8 mouse cellular contexts compared by ENCODE assay signal in genomic region chr2:167594444-167594934, GRCm38 (mm10). TPM values are rescaled to one million over a fixed set of nuclear protein-coding genes. Genes with fewer than 3 reads are reported as not detected.
DNase-seq lines count a peak whose midpoint lies in the region; ATAC-seq lines count a peak whose summit lies in the region.

No protein-coding gene starts in this region.

- H3K4me3 ChIP-seq in forebrain, embryonic 12.5 days (replicated peaks) = no peak overlapping the region
- no peak overlapping the region for H3K4me3 ChIP-seq in forebrain, embryonic 15.5 days
- no peak overlapping the region for H3K4me3 ChIP-seq in embryonic facial prominence, embryonic 11.5 days (ENCODE audit: low read depth, low read length)
- H3K4me3 ChIP-seq in heart, embryonic 12.5 days = no peak overlapping the region

- peaks cover 31% of the 10 kb centered on the region for H3K4me1 ChIP-seq in forebrain, embryonic 12.5 days
- peaks cover 10% of the 10 kb centered on the region for H3K4me1 ChIP-seq in forebrain, embryonic 15.5 days
- H3K4me1 ChIP-seq in embryonic facial prominence, embryonic 11.5 days (ENCODE audit: control insufficient read depth, insufficient read depth, low read length) = peaks cover 13% of the 10 kb centered on the region
- peaks cover 45% of the 10 kb centered on the region for H3K4me1 ChIP-seq in heart, embryonic 12.5 days (replicated peaks)

- H3K9ac ChIP-seq in forebrain, embryonic 12.5 days = no peak overlapping the region
- no peak overlapping the region for H3K9ac ChIP-seq in forebrain, embryonic 15.5 days (replicated peaks)
- no peak overlapping the region for H3K9ac ChIP-seq in embryonic facial prominence, embryonic 11.5 days (replicated peaks; ENCODE audit: low read length)
- H3K9ac ChIP-seq in heart, embryonic 12.5 days = no peak overlapping the region

- H3K4me2 ChIP-seq in forebrain, embryonic 12.5 days = no peak overlapping the region
- no peak overlapping the region for H3K4me2 ChIP-seq in forebrain, embryonic 15.5 days (replicated peaks)
- no peak overlapping the region; the same call in 1 of the 2 replicates for H3K4me2 ChIP-seq in embryonic facial prominence, embryonic 11.5 days (ENCODE audit: low read depth, low read length)
- no peak overlapping the region for H3K4me2 ChIP-seq in heart, embryonic 12.5 days

- H3K27me3 ChIP-seq in forebrain, embryonic 12.5 days = peaks cover 27% of the 10 kb centered on the region
- H3K27me3 ChIP-seq in forebrain, embryonic 15.5 days = no peaks in the 10 kb centered on the region
- no peaks in the 10 kb centered on the region for H3K27me3 ChIP-seq in embryonic facial prominence, embryonic 11.5 days (ENCODE audit: control insufficient read depth, insufficient read depth, low read length)
- no peaks in the 10 kb centered on the region for H3K27me3 ChIP-seq in heart, embryonic 12.5 days (replicated peaks)

- no peaks in the 10 kb centered on the region for H3K9me3 ChIP-seq in forebrain, embryonic 12.5 days
- no peaks in the 10 kb centered on the region for H3K9me3 ChIP-seq in forebrain, embryonic 15.5 days
- no peaks in the 10 kb centered on the region for H3K9me3 ChIP-seq in embryonic facial prominence, embryonic 11.5 days (replicated peaks; ENCODE audit: control insufficient read depth, low read length)
- no peaks in the 10 kb centered on the region for H3K9me3 ChIP-seq in heart, embryonic 12.5 days (replicated peaks)

- whole genome bisulfite sequencing in forebrain, embryonic 12.5 days = 50% methylated on average over 10 of the region's 10 CpGs
- WGBS in forebrain, embryonic 15.5 days = 50% methylated on average over 10 of the region's 10 CpGs
- WGBS in embryonic facial prominence, embryonic 11.5 days = 22% methylated on average over 10 of the region's 10 CpGs
- 31% methylated on average over 10 of the region's 10 CpGs for WGBS in heart, embryonic 12.5 days

- H3K27ac ChIP-seq in forebrain, embryonic 12.5 days = peak overlapping the region; percentile 26; the same call in 1 of the 2 replicates
- H3K27ac ChIP-seq in forebrain, embryonic 15.5 days (replicated peaks) = no peak overlapping the region
- H3K27ac ChIP-seq in embryonic facial prominence, embryonic 11.5 days (replicated peaks; ENCODE audit: low read depth, low read length) = peak overlapping the region; percentile 69
- peak overlapping the region; percentile 77 for H3K27ac ChIP-seq in heart, embryonic 12.5 days (ENCODE audit: poor library complexity, severe bottlenecking)

- DNase-seq in embryonic facial prominence, embryonic 11.5 days (ENCODE audit: low spot score) = peak; percentile 47
- DNase-seq in kidney, postnatal 10 days = peak; percentile 91
- DNase-seq in liver = peak; percentile 43
- DNase-seq in ovary, postnatal 14 days (ENCODE audit: low spot score) = peak; percentile 80
- no peak for DNase-seq in thymus, postnatal 10 days (ENCODE audit: low spot score in 2 of 2)

- no peak for ATAC-seq in forebrain, embryonic 12.5 days (ENCODE audit: low FRiP score)
- no peak for ATAC-seq in forebrain, embryonic 15.5 days (replicated peaks)
- no peak for ATAC-seq in embryonic facial prominence, embryonic 11.5 days (replicated peaks; ENCODE audit: insufficient number of reproducible peaks, low FRiP score, low TSS enrichment, low read depth)
- ATAC-seq in heart, embryonic 12.5 days (ENCODE audit: insufficient number of reproducible peaks, low FRiP score) = peak; percentile 40; the same call in 1 of the 2 replicates

- no peaks in the 10 kb centered on the region for H3K36me3 ChIP-seq in forebrain, embryonic 12.5 days (replicated peaks)
- no peaks in the 10 kb centered on the region for H3K36me3 ChIP-seq in forebrain, embryonic 15.5 days
- H3K36me3 ChIP-seq in embryonic facial prominence, embryonic 11.5 days (replicated peaks; ENCODE audit: control insufficient read depth, insufficient read depth, low read depth, low read length) = no peaks in the 10 kb centered on the region
- H3K36me3 ChIP-seq in heart, embryonic 12.5 days = no peaks in the 10 kb centered on the region

RNA-seq across cellular contexts. Expression of gene Ube2v1, which starts 37.4 kb away (rescaled TPM):
- 303 and 311 TPM in 2 replicates for polyA plus RNA-seq in forebrain, embryonic 12.5 days (2016; fragmentation: Nextera tagmentation; extraction: Ambion mirVana)
- polyA plus RNA-seq in forebrain, embryonic 15.5 days (2015; fragmentation: Nextera tagmentation; extraction: Ambion mirVana) = 267 and 269 TPM in 2 replicates
- 223 and 235 TPM in 2 replicates for polyA plus RNA-seq in embryonic facial prominence, embryonic 11.5 days (2014; fragmentation: Nextera tagmentation; extraction: Ambion mirVana)
- 216 and 235 TPM in 2 replicates for polyA plus RNA-seq in heart, embryonic 12.5 days (2016; fragmentation: Nextera tagmentation; extraction: Ambion mirVana)

RNA-seq across cellular contexts. Expression of gene Snai1, which starts 56.5 kb away (rescaled TPM):
- 11.8 and 14.6 TPM in 2 replicates for polyA plus RNA-seq in forebrain, embryonic 12.5 days (2016; fragmentation: Nextera tagmentation; extraction: Ambion mirVana)
- 2.1 and 2.7 TPM in 2 replicates for polyA plus RNA-seq in forebrain, embryonic 15.5 days (2015; fragmentation: Nextera tagmentation; extraction: Ambion mirVana)
- 66.8 and 76.2 TPM in 2 replicates for polyA plus RNA-seq in embryonic facial prominence, embryonic 11.5 days (2014; fragmentation: Nextera tagmentation; extraction: Ambion mirVana)
- 18.8 and 21.4 TPM in 2 replicates for polyA plus RNA-seq in heart, embryonic 12.5 days (2016; fragmentation: Nextera tagmentation; extraction: Ambion mirVana)

Comparison
In these comparisons a context has a peak if more than half of its experiments do, and no peak if none do; other contexts are left out.
1. DNase-seq: peak in embryonic facial prominence, embryonic 11.5 days (single experiment), kidney, postnatal 10 days (single experiment), liver (single experiment) and ovary, postnatal 14 days (single experiment); none in thymus, postnatal 10 days (0 of 2).